Mouse (Mus musculus): ENCODE measurements around the gene Acot12. TPM values are rescaled to one million over a fixed set of nuclear protein-coding genes. Genes with fewer than 3 reads are reported as not detected.

The Acot12 gene
- not detected for total RNA-seq (2018; cell fraction: chromatin; rRNA removed)
- not detected for total RNA-seq (2018; cell fraction: cytosol; rRNA removed)
- not detected for total RNA-seq (2018; cell fraction: nucleus; rRNA removed)
- polyA plus RNA-seq (2018): not detected in 3 replicates

DNA sequence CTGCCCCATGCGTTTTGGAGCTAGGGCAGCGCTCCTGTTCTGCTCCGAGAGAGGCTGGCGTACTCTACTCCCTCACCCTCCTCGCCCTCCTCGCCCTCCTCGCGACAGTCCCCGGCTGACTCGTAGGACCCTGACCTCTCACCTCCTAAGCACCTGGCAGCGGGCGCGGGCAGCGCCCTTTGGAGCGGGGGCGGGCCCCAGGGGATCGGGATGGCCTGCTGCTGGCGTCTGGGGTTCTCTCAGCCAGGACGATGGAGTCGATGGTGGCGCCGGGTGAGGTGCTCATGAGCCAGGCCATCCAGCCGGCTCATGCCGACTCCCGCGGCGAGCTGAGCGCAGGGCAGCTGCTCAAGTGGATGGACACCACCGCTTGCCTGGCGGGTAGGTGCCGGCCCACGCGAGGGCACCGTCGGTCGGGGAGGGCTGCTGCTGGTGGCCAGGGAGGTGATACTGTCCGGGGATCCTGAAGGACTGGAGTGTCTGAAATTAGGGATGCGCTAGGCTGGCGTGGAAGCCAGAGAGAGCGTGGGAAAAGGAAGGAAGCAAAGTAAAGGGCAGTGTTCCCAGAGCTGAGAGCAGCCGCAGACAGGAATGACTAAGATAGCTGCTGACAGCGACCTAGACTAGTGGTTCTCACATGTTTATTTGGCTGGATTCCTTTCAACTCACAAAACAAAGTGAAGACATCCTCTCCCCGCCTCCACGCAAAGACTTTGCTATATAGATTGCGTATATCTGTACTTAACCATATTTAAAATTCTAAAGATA lies at the start of gene Acot12:
Gene Acot12 (plus strand): TSS at position 233 of the 768 bp plus-strand sequence.
- WGBS (ENCODE audit: missing documents): 22% methylated on average over 41 of the region's 45 CpGs
- Histone ChIP-seq H3K4me3 (ENCODE audit: inconsistent target) (no peak within 1 kb of the TSS), H3K27ac (no peak within 1 kb of the TSS), H3K36me3 (ENCODE audit: inconsistent target) (no peaks in the 10 kb centered on the region), H3K79me2 (ENCODE audit: inconsistent target) (no peaks in the 10 kb centered on the region)

DNA sequence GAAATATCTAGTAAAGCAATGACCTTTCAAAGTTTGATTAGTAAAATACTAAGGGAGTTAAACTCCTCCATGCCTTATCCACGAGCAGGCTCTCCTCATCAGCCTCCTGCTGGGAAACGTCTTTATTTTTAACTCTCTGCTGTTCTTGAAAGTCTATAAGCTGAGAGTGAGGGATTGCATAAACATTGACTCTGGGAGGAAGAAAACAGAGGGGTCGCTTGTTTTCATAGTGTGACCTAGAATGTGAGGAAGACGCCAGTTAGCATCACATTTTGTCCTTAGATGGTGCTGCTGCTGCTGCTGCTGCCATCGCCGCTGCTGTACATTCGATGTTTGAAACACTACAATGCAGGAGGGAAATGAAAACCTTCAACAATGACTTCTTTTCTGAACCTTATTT lies 47.7 kb upstream of the Acot12 start:
- H3K79me2 ChIP-seq (ENCODE audit: inconsistent target): no peaks in the 10 kb centered on the region
- H3K4me3 ChIP-seq (ENCODE audit: inconsistent target): no peak overlapping the region
- whole genome bisulfite sequencing (ENCODE audit: missing documents): 92% methylated on average over 7 of the region's 7 CpGs
- no peak overlapping the region for H3K27ac ChIP-seq
- no peaks in the 10 kb centered on the region for H3K36me3 ChIP-seq (ENCODE audit: inconsistent target)

DNA sequence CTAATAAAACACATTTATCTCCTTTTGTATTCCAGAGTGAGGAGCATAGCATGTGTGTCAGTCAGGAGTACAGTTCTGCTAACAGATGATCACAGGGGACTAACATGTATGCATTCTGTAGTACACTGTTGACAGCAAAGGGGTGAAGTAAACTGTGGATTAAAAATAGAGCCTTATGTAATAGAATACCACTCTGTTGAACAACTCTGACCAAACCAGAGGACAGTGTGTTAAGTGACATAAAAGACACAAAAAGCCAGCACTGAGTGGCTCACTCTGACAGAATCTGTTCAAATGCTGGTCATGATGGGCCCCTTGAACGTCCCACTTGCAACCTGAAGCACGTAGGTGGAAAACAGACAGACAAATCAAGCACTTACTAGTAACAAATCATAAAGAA lies 45.9 kb upstream of the Acot12 start:
- Histone ChIP-seq H3K79me2 (ENCODE audit: inconsistent target) (no peaks in the 10 kb centered on the region), H3K27ac (no peak overlapping the region), H3K4me3 (ENCODE audit: inconsistent target) (no peak overlapping the region), H3K36me3 (ENCODE audit: inconsistent target) (no peaks in the 10 kb centered on the region)
- 96% methylated on average over 2 of the region's 2 CpGs for WGBS (ENCODE audit: missing documents)

DNA sequence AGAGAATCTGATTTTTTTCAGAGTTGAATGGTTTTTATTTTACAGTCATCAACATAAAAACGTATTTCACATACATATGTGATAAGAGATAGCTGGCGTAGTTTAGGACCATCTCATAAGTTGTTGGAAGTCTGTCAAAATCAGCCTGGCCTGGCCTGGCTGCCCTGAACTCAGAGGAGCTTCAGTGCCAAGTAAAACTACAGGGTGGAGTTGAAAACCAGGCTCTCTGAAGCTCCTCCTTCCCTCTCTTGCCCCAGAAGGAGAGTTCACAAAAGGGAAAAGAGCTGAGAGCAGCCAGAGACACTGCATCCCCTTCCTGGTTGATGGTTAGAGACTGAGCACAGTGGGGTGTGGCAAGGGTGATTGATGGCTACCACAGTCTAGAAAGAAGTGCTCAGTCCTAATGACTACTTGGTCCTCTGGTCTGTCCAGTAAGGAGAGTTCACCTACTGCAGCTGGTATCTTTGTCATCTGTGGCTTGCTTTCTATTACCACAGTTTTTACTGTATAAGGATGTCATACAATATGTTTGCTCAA lies 45.1 kb upstream of the Acot12 start:
- H3K4me3 ChIP-seq (ENCODE audit: inconsistent target): no peak overlapping the region
- no peaks in the 10 kb centered on the region for H3K79me2 ChIP-seq (ENCODE audit: inconsistent target)
- no peaks in the 10 kb centered on the region for H3K36me3 ChIP-seq (ENCODE audit: inconsistent target)
- WGBS (ENCODE audit: missing documents): 88% methylated on average over 2 of the region's 2 CpGs
- no peak overlapping the region for H3K27ac ChIP-seq

DNA sequence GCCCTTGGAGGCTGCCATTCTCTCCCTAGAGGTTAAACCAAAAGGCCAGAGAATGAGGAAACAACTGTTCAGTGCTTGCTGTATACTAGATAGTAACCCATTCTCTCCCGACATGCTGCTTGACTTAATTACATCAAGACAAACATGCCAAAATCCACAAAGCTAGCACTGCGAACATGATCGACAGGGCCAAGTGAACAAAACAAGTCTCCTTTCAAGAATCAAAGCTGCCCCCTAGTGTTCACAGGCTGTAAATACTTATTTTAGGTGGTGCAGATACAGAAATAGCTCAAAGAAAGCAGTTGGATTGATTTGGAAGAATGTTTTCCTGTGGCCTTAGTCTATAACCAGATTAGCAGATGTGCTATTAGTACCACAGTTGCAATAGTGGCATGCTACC lies 44.3 kb upstream of the Acot12 start:
- Histone ChIP-seq H3K36me3 (ENCODE audit: inconsistent target) (no peaks in the 10 kb centered on the region), H3K4me3 (ENCODE audit: inconsistent target) (no peak overlapping the region), H3K79me2 (ENCODE audit: inconsistent target) (no peaks in the 10 kb centered on the region), H3K27ac (no peak overlapping the region)
- WGBS (ENCODE audit: missing documents): 76% methylated on average over 3 of the region's 3 CpGs

DNA sequence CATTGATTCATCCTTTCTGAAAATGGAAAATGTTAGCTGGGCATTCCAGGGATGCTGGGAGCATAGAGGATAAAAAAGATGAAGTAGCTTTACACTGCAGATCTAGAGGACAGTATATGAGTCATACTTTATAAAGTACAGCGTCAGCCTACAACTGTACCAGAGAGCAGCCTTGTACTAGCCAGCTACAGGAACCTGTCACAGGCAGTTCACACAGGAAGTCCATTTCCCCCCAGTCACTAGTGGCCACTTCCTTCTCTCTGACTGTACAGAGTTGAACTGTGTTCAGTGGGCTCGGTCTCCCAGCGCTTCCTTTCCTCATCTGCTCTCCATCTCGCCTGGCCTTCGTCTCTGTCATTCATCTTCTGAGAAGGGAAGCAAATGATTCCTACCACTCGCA lies 39.0 kb upstream of the Acot12 start:
- Histone ChIP-seq H3K27ac (no peak overlapping the region), H3K36me3 (ENCODE audit: inconsistent target) (no peaks in the 10 kb centered on the region), H3K79me2 (ENCODE audit: inconsistent target) (no peaks in the 10 kb centered on the region), H3K4me3 (ENCODE audit: inconsistent target) (no peak overlapping the region)
- WGBS (ENCODE audit: missing documents): 1% methylated on average over 6 of the region's 6 CpGs

DNA sequence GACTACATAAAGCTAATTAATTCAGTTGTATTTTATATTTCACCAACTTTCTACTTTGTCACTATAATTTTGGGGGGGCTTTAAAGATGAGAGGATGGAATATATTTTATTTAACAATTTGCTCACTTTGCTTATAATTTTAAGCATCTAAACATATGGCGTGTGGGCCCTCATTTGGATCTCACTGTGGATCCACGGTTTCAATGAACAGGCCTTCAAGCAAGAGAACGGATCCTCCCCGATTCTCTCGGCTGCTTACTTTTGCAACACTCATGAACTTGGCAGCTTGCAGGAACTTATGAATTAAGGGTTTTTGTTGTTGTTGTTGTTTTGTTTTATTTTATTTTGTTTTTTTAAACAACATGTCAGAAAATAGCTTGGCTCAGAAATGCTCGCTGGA lies 21.8 kb upstream of the Acot12 start:
- Histone ChIP-seq H3K4me3 (ENCODE audit: inconsistent target) (no peak overlapping the region), H3K79me2 (ENCODE audit: inconsistent target) (no peaks in the 10 kb centered on the region), H3K27ac (no peak overlapping the region), H3K36me3 (ENCODE audit: inconsistent target) (no peaks in the 10 kb centered on the region)
- 99% methylated on average over 6 of the region's 6 CpGs for WGBS (ENCODE audit: missing documents)

DNA sequence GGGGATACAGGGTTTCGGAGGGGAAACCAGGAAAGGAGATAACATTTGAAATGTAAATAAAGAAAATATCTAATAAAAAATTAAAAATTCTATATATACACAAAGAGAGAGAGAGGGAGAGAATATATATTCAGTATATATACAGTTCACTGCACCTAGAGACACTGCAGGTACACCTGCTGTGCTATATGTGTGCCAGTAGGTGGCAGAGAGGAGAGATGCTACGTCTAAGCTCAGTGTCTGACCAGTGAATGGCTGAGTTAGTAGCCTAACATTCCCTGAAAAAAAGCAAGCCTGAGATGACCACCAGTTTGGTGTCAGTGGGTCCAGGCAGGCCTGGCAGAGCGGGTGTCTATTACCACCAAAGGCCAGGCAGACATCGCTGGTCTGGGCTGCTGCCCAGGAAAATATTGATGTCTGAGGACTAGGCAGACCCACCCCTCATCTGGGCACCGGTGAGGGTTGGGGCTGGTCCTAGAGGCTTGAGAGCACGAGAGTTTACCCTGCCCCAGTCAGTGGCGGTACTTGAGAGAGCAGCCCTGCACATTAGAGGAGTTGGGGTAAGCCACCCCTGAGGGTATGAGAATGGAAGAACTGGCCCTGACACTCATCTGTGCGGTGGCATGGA lies 18.1 kb upstream of the Acot12 start:
- WGBS (ENCODE audit: missing documents): 85% methylated on average over 7 of the region's 8 CpGs
- H3K4me3 ChIP-seq (ENCODE audit: inconsistent target): no peak overlapping the region
- no peaks in the 10 kb centered on the region for H3K79me2 ChIP-seq (ENCODE audit: inconsistent target)
- H3K27ac ChIP-seq: no peak overlapping the region
- no peaks in the 10 kb centered on the region for H3K36me3 ChIP-seq (ENCODE audit: inconsistent target)

DNA sequence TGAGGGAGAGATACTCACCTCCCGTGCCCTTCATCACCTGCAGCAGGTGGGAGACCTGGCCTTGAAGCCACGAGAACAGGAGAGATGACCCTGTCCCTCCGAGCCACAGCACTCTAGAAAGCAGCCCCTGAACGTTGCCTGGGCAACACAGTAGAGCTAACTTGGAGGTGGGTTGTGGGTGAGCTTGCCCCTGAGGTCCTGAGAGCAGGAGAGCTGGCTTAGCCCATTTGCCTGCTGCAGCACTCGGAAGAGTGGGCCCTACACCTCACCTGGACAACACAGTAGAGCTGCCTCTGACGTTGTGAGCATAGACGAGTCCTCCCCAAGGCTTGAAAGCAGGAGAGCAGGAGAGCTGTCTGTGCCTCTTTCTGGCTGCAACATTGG lies 17.6 kb upstream of the Acot12 start:
- Histone ChIP-seq H3K4me3 (ENCODE audit: inconsistent target) (no peak overlapping the region), H3K27ac (no peak overlapping the region), H3K36me3 (ENCODE audit: inconsistent target) (no peaks in the 10 kb centered on the region), H3K79me2 (ENCODE audit: inconsistent target) (no peaks in the 10 kb centered on the region)
- WGBS (ENCODE audit: missing documents): 82% methylated on average over 7 of the region's 7 CpGs

DNA sequence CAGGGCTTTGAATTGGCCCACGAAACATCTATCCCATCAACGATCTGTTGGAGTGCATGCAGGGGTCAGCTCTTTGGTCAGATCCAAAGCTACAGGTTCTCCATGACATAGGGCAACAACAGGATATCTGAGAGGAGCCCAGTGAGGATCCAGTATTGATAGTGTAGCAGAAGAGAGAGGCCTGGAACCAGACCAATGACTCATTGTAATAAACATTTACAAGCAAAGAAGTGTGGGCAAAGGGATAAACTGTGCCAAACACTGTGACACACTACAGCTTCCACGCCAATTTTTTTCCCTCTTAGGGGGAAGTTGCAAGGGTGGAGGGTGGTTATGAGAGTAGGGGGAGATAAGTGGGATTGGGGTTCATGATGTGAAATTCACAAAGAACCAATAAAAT lies 17.1 kb upstream of the Acot12 start:
- H3K79me2 ChIP-seq (ENCODE audit: inconsistent target): no peaks in the 10 kb centered on the region
- H3K27ac ChIP-seq: no peak overlapping the region
- 76% methylated on average over 3 of the region's 3 CpGs for WGBS (ENCODE audit: missing documents)
- no peak overlapping the region for H3K4me3 ChIP-seq (ENCODE audit: inconsistent target)
- no peaks in the 10 kb centered on the region for H3K36me3 ChIP-seq (ENCODE audit: inconsistent target)

DNA sequence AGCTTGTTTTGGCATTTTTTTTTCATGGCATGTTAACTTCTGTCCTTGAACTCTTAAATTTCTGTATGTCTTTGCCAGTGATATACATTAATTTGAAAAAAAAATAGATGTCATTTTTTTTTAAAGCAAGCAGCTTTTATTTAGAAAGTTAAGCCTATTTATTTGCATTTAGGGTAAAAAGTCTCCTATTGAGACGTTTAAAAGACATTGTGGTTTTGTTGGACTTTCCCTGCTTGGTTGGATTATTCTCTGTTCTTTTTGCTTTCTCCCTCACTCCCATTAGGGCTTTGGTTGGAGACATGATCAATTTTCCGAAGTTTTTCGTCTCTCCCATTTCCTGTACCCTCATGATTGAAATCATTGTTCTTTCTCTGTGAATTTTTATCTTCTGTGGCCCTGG lies 16.2 kb upstream of the Acot12 start:
- no peak overlapping the region for H3K4me3 ChIP-seq (ENCODE audit: inconsistent target)
- H3K36me3 ChIP-seq (ENCODE audit: inconsistent target): no peaks in the 10 kb centered on the region
- H3K79me2 ChIP-seq (ENCODE audit: inconsistent target): no peaks in the 10 kb centered on the region
- WGBS (ENCODE audit: missing documents): 86% methylated on average over 3 of the region's 3 CpGs
- no peak overlapping the region for H3K27ac ChIP-seq

DNA sequence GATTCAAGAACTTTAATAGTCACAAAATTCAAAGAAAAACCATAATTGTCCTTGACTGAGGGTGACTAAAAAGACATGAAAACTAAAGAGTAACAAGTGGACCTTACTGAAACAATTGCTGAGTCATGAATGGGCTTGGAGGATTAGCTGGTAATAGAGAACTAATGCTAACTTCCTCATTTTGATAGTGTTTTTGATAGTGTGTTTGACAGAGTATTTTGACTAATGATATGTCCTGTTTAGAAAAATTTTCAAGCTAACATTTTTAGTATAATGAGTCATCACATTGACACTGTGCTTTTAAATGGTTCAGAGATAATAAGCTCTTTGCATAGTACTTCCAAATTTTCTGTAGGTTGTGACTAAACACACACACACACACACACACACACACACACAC lies 13.4 kb upstream of the Acot12 start:
- no peak overlapping the region for H3K4me3 ChIP-seq (ENCODE audit: inconsistent target)
- no peaks in the 10 kb centered on the region for H3K79me2 ChIP-seq (ENCODE audit: inconsistent target)

DNA sequence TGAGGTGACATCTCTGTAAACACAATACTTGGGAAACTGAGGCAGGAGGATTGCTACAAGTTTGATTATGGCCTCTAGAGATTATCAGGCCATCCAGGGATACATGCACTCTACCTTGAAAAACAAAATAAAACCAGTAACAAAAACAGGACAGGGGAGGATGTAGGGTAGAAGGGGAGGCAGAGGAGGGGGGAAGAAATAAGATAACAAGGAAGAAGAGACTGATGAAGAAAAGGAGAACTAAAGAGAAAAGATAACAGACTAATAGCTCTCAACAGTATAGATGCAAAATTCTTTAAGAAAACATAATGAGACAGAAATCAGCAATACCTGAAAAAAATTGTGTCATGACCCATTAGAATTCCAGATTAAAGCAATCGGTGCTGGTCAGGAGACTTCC lies 4.1 kb upstream of the Acot12 start:
- H3K79me2 ChIP-seq (ENCODE audit: inconsistent target): no peaks in the 10 kb centered on the region
- H3K4me3 ChIP-seq (ENCODE audit: inconsistent target): no peak overlapping the region
- H3K27ac ChIP-seq: no peak overlapping the region
- H3K36me3 ChIP-seq (ENCODE audit: inconsistent target): no peaks in the 10 kb centered on the region
- 100% methylated on average over 1 of the region's 1 CpGs for whole genome bisulfite sequencing (ENCODE audit: missing documents)

More for the DNA sequence above, 13.4 kb upstream of the Acot12 start:
- Histone ChIP-seq H3K36me3 (ENCODE audit: inconsistent target) (no peaks in the 10 kb centered on the region), H3K27ac (no peak overlapping the region)

DNA sequence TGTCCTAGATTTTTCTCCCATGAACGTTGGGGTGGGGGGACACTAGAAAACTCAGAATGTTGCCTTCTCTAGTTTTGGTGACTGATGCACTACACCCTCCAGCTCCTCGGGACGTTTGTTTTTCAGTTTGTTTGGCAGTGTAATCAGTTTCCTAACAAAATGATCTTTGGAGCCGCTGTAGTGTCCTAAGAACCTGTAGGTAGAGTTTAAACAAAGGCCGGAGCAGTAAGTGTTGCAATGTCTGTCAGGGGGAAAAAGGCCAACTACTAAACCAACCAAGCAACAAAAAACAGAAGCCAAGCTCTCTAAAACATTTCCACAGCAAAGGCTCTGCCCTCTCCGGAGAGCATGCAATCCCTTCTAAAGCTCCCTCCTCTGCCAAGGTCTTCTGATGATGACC lies 461 bp upstream of the Acot12 start:
- no peak overlapping the region for H3K4me3 ChIP-seq (ENCODE audit: inconsistent target)
- no peaks in the 10 kb centered on the region for H3K79me2 ChIP-seq (ENCODE audit: inconsistent target)
- no peaks in the 10 kb centered on the region for H3K36me3 ChIP-seq (ENCODE audit: inconsistent target)
- no peak overlapping the region for H3K27ac ChIP-seq
- 89% methylated on average over 6 of the region's 6 CpGs for WGBS (ENCODE audit: missing documents)

DNA sequence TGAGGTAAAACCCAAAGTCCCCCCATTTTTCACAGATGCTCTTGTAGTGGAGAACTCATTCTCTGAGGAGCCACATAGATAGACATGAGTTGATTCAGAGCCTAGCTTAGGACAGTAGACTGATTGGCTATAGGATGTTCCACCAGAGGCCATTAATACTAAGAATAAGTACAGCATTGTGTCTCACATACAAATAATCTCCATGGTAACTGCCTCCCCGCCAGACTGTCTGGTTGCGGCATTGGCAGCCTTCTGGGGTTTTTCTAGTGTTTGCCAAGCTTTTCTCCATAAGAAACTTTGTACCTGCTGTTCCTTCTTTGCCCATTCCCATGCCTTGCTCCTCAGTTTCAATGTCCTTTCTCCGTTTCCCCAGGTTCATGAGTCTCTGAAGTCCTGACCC lies 1.9 kb downstream of the Acot12 start:
- Histone ChIP-seq H3K79me2 (ENCODE audit: inconsistent target) (no peaks in the 10 kb centered on the region), H3K4me3 (ENCODE audit: inconsistent target) (no peak overlapping the region), H3K27ac (no peak overlapping the region), H3K36me3 (ENCODE audit: inconsistent target) (no peaks in the 10 kb centered on the region)
- 98% methylated on average over 3 of the region's 3 CpGs for WGBS (ENCODE audit: missing documents)

Data from macrophage (primary cell).